Mouse (Mus musculus): ENCODE results near the gene Ifna12. TPM values are rescaled to one million over a fixed set of nuclear protein-coding genes. Genes with fewer than 3 reads are reported as not detected.

The Ifna12 gene
- total RNA-seq (2012; rRNA removed), result not detected in 2 replicates

GRCm38 (mm10) chr4:88603276-88603675 is at the start of gene Ifna12:
Gene Ifna12, minus strand, starts transcription at chr4:88603376.
- DNase-seq (ENCODE audit: low read depth, low spot score), result no peak
- H3K4me1 ChIP-seq (ENCODE audit: control insufficient read depth in 2 of 2, insufficient read depth in 2 of 2, low read length in 2 of 2, poor library complexity in 1 of 2), result no peaks in the 10 kb centered on the region
- H3K27ac ChIP-seq (ENCODE audit: insufficient read depth, low read depth, low read length, poor library complexity, severe bottlenecking), result no peak within 1 kb of the TSS
- no peak within 1 kb of the TSS for H3K4me3 ChIP-seq (ENCODE audit: insufficient read depth in 1 of 2, low read depth in 1 of 2, low read length in 2 of 2, poor library complexity in 1 of 2, severe bottlenecking in 1 of 2)
- H3K9me3 ChIP-seq (ENCODE audit: control insufficient read depth, insufficient read depth, low read depth, low read length), result no peaks in the 10 kb centered on the region
- H3K36me3 ChIP-seq (ENCODE audit: control insufficient read depth, insufficient read depth, low read length, poor library complexity, severe bottlenecking), result no peaks in the 10 kb centered on the region
- TF ChIP-seq MAFK (IDR thresholded peaks at IDR 0.05; ENCODE audit: insufficient read depth, low read depth, low read length), result no peak
- no peak for TF ChIP-seq CHD2 (IDR thresholded peaks at IDR 0.05; ENCODE audit: low read depth, low read length)
- no peak for TF ChIP-seq HCFC1 (IDR thresholded peaks at IDR 0.05; ENCODE audit: borderline replicate concordance, insufficient read depth, low read length)
- TF ChIP-seq ZNF384 (IDR thresholded peaks at IDR 0.05; ENCODE audit: low read depth, low read length), result no peak
- TF ChIP-seq ZC3H11A (IDR thresholded peaks at IDR 0.05; ENCODE audit: borderline replicate concordance, low read depth, low read length), result no peak
- H3K9ac ChIP-seq (ENCODE audit: insufficient read depth, low read depth, low read length, poor library complexity, severe bottlenecking), result no peak within 1 kb of the TSS
- in situ Hi-C loops (cut with MboI; ENCODE audit: low sequenced_read_pairs in 2 of 2, unreplicated experiment in 2 of 2), result no loop called here

GRCm38 (mm10) chr4:88644359-88644758 is 41.2 kb upstream of the Ifna12 start, which contains the start of gene Ifna13:
Gene Ifna13, minus strand, starts transcription at chr4:88644459.
- no peaks in the 10 kb centered on the region for H3K4me1 ChIP-seq (ENCODE audit: control insufficient read depth in 2 of 2, insufficient read depth in 2 of 2, low read length in 2 of 2, poor library complexity in 1 of 2)
- H3K4me3 ChIP-seq (ENCODE audit: insufficient read depth in 1 of 2, low read depth in 1 of 2, low read length in 2 of 2, poor library complexity in 1 of 2, severe bottlenecking in 1 of 2), result no peak within 1 kb of the TSS
- H3K9me3 ChIP-seq (ENCODE audit: control insufficient read depth, insufficient read depth, low read depth, low read length), result peaks cover 2% of the 10 kb centered on the region; the same call in 1 of the 2 replicates
- in situ Hi-C loops (cut with MboI; ENCODE audit: low sequenced_read_pairs in 2 of 2, unreplicated experiment in 2 of 2), result no loop called here
- no peak for TF ChIP-seq ZNF384 (IDR thresholded peaks at IDR 0.05; ENCODE audit: low read depth, low read length)
- no peak for TF ChIP-seq MAFK (IDR thresholded peaks at IDR 0.05; ENCODE audit: insufficient read depth, low read depth, low read length)
- TF ChIP-seq CHD2 (IDR thresholded peaks at IDR 0.05; ENCODE audit: low read depth, low read length), result no peak
- no peak for TF ChIP-seq ZC3H11A (IDR thresholded peaks at IDR 0.05; ENCODE audit: borderline replicate concordance, low read depth, low read length)
- no peak for TF ChIP-seq HCFC1 (IDR thresholded peaks at IDR 0.05; ENCODE audit: borderline replicate concordance, insufficient read depth, low read length)
- no peaks in the 10 kb centered on the region for H3K36me3 ChIP-seq (ENCODE audit: control insufficient read depth, insufficient read depth, low read length, poor library complexity, severe bottlenecking)
- H3K27ac ChIP-seq (ENCODE audit: insufficient read depth, low read depth, low read length, poor library complexity, severe bottlenecking), result no peak within 1 kb of the TSS
- no peak within 1 kb of the TSS for H3K9ac ChIP-seq (ENCODE audit: insufficient read depth, low read depth, low read length, poor library complexity, severe bottlenecking)
- no peak for DNase-seq (ENCODE audit: low read depth, low spot score)

- Histone ChIP-seq H3K4me1 (ENCODE audit: control insufficient read depth in 2 of 2, insufficient read depth in 2 of 2, low read length in 2 of 2, poor library complexity in 1 of 2) (no peaks in the 10 kb centered on the region), H3K27ac (ENCODE audit: insufficient read depth, low read depth, low read length, poor library complexity, severe bottlenecking) (no peak overlapping the region), H3K4me3 (ENCODE audit: insufficient read depth in 1 of 2, low read depth in 1 of 2, low read length in 2 of 2, poor library complexity in 1 of 2, severe bottlenecking in 1 of 2) (no peak overlapping the region), H3K36me3 (ENCODE audit: control insufficient read depth, insufficient read depth, low read length, poor library complexity, severe bottlenecking) (no peaks in the 10 kb centered on the region), H3K9me3 (ENCODE audit: control insufficient read depth, insufficient read depth, low read depth, low read length) (peaks cover 2% of the 10 kb centered on the region; the same call in 1 of the 2 replicates), H3K9ac (ENCODE audit: insufficient read depth, low read depth, low read length, poor library complexity, severe bottlenecking) (no peak overlapping the region)
- in situ Hi-C loops (cut with MboI; ENCODE audit: low sequenced_read_pairs in 2 of 2, unreplicated experiment in 2 of 2), result no loop called here
- DNase-seq (ENCODE audit: low read depth, low spot score), result no peak
- TF ChIP-seq ZNF384 (IDR thresholded peaks at IDR 0.05; ENCODE audit: low read depth, low read length), result no peak
- no peak for TF ChIP-seq HCFC1 (IDR thresholded peaks at IDR 0.05; ENCODE audit: borderline replicate concordance, insufficient read depth, low read length)
- TF ChIP-seq MAFK (IDR thresholded peaks at IDR 0.05; ENCODE audit: insufficient read depth, low read depth, low read length), result no peak
- TF ChIP-seq CHD2 (IDR thresholded peaks at IDR 0.05; ENCODE audit: low read depth, low read length), result no peak
- no peak for TF ChIP-seq ZC3H11A (IDR thresholded peaks at IDR 0.05; ENCODE audit: borderline replicate concordance, low read depth, low read length)
Measured at GRCm38 (mm10) chr4:88642526-88642925, 39.4 kb upstream of the Ifna12 start.

GRCm38 (mm10) chr4:88641077-88641831 is 38.1 kb upstream of the Ifna12 start:
- peaks cover 2% of the 10 kb centered on the region; the same call in 1 of the 2 replicates for H3K9me3 ChIP-seq (ENCODE audit: control insufficient read depth, insufficient read depth, low read depth, low read length)
- in situ Hi-C loops (cut with MboI; ENCODE audit: low sequenced_read_pairs in 2 of 2, unreplicated experiment in 2 of 2), result no loop called here
- no peaks in the 10 kb centered on the region for H3K4me1 ChIP-seq (ENCODE audit: control insufficient read depth in 2 of 2, insufficient read depth in 2 of 2, low read length in 2 of 2, poor library complexity in 1 of 2)
- no peak overlapping the region for H3K4me3 ChIP-seq (ENCODE audit: insufficient read depth in 1 of 2, low read depth in 1 of 2, low read length in 2 of 2, poor library complexity in 1 of 2, severe bottlenecking in 1 of 2)
- H3K36me3 ChIP-seq (ENCODE audit: control insufficient read depth, insufficient read depth, low read length, poor library complexity, severe bottlenecking), result no peaks in the 10 kb centered on the region
- H3K9ac ChIP-seq (ENCODE audit: insufficient read depth, low read depth, low read length, poor library complexity, severe bottlenecking), result no peak overlapping the region
- TF ChIP-seq ZNF384 (IDR thresholded peaks at IDR 0.05; ENCODE audit: low read depth, low read length), result 0 out of 2 replicates have a peak, but pooled peaks have one; percentile 29
- TF ChIP-seq MAFK (IDR thresholded peaks at IDR 0.05; ENCODE audit: insufficient read depth, low read depth, low read length), result no peak
- no peak for TF ChIP-seq ZC3H11A (IDR thresholded peaks at IDR 0.05; ENCODE audit: borderline replicate concordance, low read depth, low read length)
- H3K27ac ChIP-seq (ENCODE audit: insufficient read depth, low read depth, low read length, poor library complexity, severe bottlenecking), result no peak overlapping the region
- DNase-seq (ENCODE audit: low read depth, low spot score), result peak; percentile 100
